Mouse (Mus musculus): ENCODE results near the gene Igdcc3. TPM values are rescaled to one million over a fixed set of nuclear protein-coding genes. Genes with fewer than 3 reads are reported as not detected.

Igdcc3 gene
- total and polyA plus RNA-seq, 2 experiments from 2014 or later = 0.11 TPM; not detected in 1

DNA sequence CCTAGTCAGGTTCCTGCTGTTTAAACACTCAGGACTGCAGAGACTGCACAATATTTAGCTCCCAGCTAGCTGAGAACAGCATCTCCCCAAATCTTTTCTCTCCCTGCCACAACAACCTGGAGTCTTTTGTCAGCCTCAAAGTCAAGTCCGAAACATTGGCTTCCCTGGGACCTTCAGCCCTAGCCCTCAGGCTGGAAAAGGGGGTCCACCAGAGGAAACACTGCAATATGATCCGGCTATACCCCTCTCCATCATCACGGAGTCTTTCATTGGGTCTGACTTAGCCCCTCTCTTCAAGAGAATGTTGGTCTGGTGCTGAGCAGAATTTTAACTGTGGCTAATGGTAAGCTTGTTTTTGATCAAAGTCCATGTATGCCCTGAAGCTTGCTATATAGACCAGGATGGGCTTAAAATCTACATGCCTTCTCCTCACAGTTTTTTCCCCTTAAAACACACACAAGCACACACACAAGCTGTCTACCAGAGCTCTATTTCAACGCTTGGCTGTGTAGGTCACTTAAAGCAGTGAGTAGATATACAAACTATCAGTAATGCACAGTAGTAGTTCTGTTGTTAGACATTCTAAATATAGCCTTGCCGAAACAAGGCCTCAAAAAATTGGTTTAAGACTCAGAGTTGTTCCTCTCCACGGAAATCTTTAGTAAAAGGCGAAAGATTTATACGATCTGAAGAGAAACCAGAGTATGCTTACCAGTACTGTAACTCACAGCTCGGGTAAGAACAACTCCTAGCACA is 55.2 kb downstream of the Igdcc3 start:
- H3K4me1 ChIP-seq (ENCODE audit: control insufficient read depth, insufficient read depth) = peaks cover 21% of the 10 kb centered on the region
- ATAC-seq (ENCODE audit: insufficient read depth, low read depth) (peak; percentile 82), DNase-seq (ENCODE audit: low spot score) (peak; percentile 92)
- peak; percentile 95 for TF ChIP-seq EP300 (IDR thresholded peaks at IDR 0.05; ENCODE audit: low read depth)
- TF ChIP-seq CTCF (IDR thresholded peaks at IDR 0.05; ENCODE audit: low read depth) = no peak
- peak overlapping the region; percentile 57 for H3K9ac ChIP-seq (replicated peaks; ENCODE audit: low read depth, low read length)
- H3K9me3 ChIP-seq (replicated peaks; ENCODE audit: control insufficient read depth, low read length) = no peaks in the 10 kb centered on the region
- H3K4me3 ChIP-seq (ENCODE audit: low read depth, low read length) = no peak overlapping the region
- 3% methylated on average over 9 of the region's 9 CpGs for WGBS
- no peaks in the 10 kb centered on the region for H3K27me3 ChIP-seq (ENCODE audit: control insufficient read depth, insufficient read depth, low read length)
- peak overlapping the region; percentile 35 for H3K4me2 ChIP-seq (ENCODE audit: low read depth, low read length)
- H3K27ac ChIP-seq (ENCODE audit: low read depth) = peak overlapping the region; percentile 97
- no peaks in the 10 kb centered on the region for H3K36me3 ChIP-seq (replicated peaks; ENCODE audit: control insufficient read depth, insufficient read depth, low read length)

DNA sequence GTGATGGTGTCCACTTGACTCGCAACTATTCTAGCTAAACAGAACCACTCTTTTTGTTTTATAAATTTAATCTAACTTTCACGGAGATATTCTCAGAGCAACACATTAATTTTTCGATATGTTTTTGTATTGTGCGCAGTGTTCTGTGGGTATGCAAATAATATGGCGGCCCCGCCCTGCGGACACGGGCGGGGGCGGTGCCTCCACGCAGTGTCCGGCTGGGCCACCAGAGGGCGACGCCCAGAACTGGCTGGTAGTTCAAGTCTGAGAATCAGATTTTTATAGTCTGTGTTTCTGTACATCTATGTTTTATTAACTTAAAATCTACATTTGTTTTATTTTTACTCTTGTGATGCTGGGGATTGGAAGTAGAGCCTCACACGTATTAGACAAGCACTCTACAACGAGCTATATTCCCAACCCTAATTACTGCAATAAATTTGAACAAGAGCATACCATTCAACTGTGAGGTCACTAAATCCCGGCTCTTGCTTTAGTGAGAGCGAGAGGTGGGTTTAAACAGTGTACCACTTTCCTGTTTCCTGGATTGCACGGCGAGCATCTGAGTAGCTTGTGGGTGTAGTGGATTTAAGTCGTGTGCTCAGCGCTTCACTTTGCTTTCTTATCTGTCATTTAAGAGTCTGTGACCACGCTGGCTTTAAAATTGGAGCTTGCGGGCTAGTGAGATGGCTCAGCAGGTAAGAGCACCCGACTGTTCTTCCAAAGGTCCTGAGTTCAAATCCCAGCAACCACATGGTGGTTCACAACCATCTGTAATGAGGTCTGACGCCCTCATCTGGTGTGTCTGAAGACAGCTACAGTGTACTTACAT is 56.0 kb downstream of the Igdcc3 start:
- Histone ChIP-seq H3K27ac (ENCODE audit: low read depth) (peak overlapping the region; percentile 97), H3K9ac (replicated peaks; ENCODE audit: low read depth, low read length) (peak overlapping the region; percentile 57), H3K9me3 (replicated peaks; ENCODE audit: control insufficient read depth, low read length) (no peaks in the 10 kb centered on the region), H3K4me2 (ENCODE audit: low read depth, low read length) (no peak overlapping the region; the same call in 1 of the 2 replicates), H3K27me3 (ENCODE audit: control insufficient read depth, insufficient read depth, low read length) (no peaks in the 10 kb centered on the region), H3K36me3 (replicated peaks; ENCODE audit: control insufficient read depth, insufficient read depth, low read length) (no peaks in the 10 kb centered on the region), H3K4me3 (ENCODE audit: low read depth, low read length) (no peak overlapping the region), H3K4me1 (ENCODE audit: control insufficient read depth, insufficient read depth) (peaks cover 14% of the 10 kb centered on the region)
- peak; percentile 80 for ATAC-seq (ENCODE audit: insufficient read depth, low read depth)
- DNase-seq (ENCODE audit: low spot score) = peak; percentile 89
- 11% methylated on average over 26 of the region's 26 CpGs for WGBS
- TF ChIP-seq EP300 (IDR thresholded peaks at IDR 0.05; ENCODE audit: low read depth) = peak; percentile 66
- TF ChIP-seq CTCF (IDR thresholded peaks at IDR 0.05; ENCODE audit: low read depth) = peak; percentile 70

DNA sequence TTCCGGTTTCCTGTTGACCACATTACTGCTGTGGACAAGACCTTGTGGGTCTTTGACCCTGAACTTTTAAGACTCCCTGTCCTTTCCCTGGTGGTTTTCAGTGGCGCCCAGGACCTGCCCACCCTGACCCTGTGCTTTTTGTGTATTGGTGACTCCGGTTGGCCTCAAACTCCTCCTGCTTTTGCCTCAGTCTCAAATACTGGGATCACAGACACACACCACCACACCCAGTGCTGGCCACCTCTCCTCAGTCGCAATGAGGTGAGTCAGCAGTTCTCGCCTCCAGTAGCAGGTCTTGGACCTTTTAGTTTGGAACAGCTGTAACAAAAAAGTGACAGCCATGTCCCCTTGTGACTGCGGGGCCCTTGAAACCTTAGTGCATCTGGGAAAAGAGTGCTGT is 56.8 kb downstream of the Igdcc3 start:
- H3K36me3 ChIP-seq (replicated peaks; ENCODE audit: control insufficient read depth, insufficient read depth, low read length) = no peaks in the 10 kb centered on the region
- no peak for TF ChIP-seq EP300 (IDR thresholded peaks at IDR 0.05; ENCODE audit: low read depth)
- no peak for TF ChIP-seq CTCF (IDR thresholded peaks at IDR 0.05; ENCODE audit: low read depth)
- H3K4me1 ChIP-seq (ENCODE audit: control insufficient read depth, insufficient read depth) = peaks cover 14% of the 10 kb centered on the region
- H3K4me2 ChIP-seq (ENCODE audit: low read depth, low read length) = no peak overlapping the region
- H3K27me3 ChIP-seq (ENCODE audit: control insufficient read depth, insufficient read depth, low read length) = no peaks in the 10 kb centered on the region
- H3K4me3 ChIP-seq (ENCODE audit: low read depth, low read length) = no peak overlapping the region
- H3K9me3 ChIP-seq (replicated peaks; ENCODE audit: control insufficient read depth, low read length) = no peaks in the 10 kb centered on the region
- no peak overlapping the region for H3K27ac ChIP-seq (ENCODE audit: low read depth)
- no peak for DNase-seq (ENCODE audit: low spot score)
- no peak overlapping the region for H3K9ac ChIP-seq (replicated peaks; ENCODE audit: low read depth, low read length)
- 82% methylated on average over 6 of the region's 6 CpGs for WGBS
- no peak for ATAC-seq (ENCODE audit: insufficient read depth, low read depth)

DNA sequence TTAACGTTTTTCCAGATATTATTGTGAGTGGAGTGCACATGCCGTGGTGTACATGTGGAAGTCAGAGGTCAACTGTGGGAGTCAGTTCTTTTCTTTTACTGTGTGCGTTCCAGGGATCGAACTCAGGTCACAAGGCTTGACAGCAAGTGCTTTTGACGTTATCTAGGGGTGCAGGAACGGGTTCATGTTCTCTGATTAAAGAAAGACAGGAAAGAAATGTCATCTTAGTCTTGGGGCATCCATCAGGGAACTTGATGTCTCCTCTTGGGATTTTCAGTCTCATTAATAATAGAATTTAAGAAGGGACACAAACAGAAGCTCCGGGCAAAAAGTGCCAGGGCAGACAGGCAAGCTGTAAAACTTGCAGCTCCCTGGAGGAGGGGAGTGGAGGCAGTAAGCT is 58.7 kb downstream of the Igdcc3 start:
- Histone ChIP-seq H3K4me1 (ENCODE audit: control insufficient read depth, insufficient read depth) (peaks cover 13% of the 10 kb centered on the region), H3K36me3 (replicated peaks; ENCODE audit: control insufficient read depth, insufficient read depth, low read length) (no peaks in the 10 kb centered on the region), H3K9me3 (replicated peaks; ENCODE audit: control insufficient read depth, low read length) (no peaks in the 10 kb centered on the region), H3K27ac (ENCODE audit: low read depth) (peak overlapping the region; percentile 33; the same call in 1 of the 2 replicates), H3K4me2 (ENCODE audit: low read depth, low read length) (no peak overlapping the region), H3K9ac (replicated peaks; ENCODE audit: low read depth, low read length) (no peak overlapping the region; the same call in 1 of the 2 replicates), H3K4me3 (ENCODE audit: low read depth, low read length) (no peak overlapping the region), H3K27me3 (ENCODE audit: control insufficient read depth, insufficient read depth, low read length) (no peaks in the 10 kb centered on the region)
- WGBS = 35% methylated on average over 7 of the region's 7 CpGs
- no peak for DNase-seq (ENCODE audit: low spot score)
- no peak for ATAC-seq (ENCODE audit: insufficient read depth, low read depth)
- TF ChIP-seq CTCF (IDR thresholded peaks at IDR 0.05; ENCODE audit: low read depth) (no peak), EP300 (IDR thresholded peaks at IDR 0.05; ENCODE audit: low read depth) (no peak)

DNA sequence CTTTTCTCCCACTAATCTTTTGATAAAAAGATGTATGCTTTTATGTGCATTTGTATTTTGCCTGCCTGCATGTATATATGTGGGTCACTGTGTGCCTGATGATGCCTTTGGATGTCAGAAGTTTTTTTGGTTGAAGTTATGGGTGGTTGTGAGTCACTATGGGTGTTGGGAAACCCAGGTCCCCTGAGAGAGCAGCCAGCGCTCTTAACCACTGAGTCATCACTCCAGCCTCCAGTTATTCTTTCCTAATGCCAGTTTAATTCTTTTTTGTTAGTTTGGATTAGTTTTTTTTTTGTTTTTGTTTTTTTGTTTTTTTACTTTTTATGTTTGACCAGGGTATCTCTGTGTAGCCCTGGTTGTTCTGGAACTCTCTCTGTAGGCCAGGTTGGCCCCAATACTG is 59.6 kb downstream of the Igdcc3 start:
- Histone ChIP-seq H3K27ac (ENCODE audit: low read depth) (peak overlapping the region; percentile 33), H3K4me3 (ENCODE audit: low read depth, low read length) (no peak overlapping the region), H3K4me2 (ENCODE audit: low read depth, low read length) (no peak overlapping the region), H3K36me3 (replicated peaks; ENCODE audit: control insufficient read depth, insufficient read depth, low read length) (no peaks in the 10 kb centered on the region), H3K4me1 (ENCODE audit: control insufficient read depth, insufficient read depth) (peaks cover 4% of the 10 kb centered on the region; the same call in 1 of the 2 replicates), H3K9ac (replicated peaks; ENCODE audit: low read depth, low read length) (no peak overlapping the region), H3K9me3 (replicated peaks; ENCODE audit: control insufficient read depth, low read length) (no peaks in the 10 kb centered on the region), H3K27me3 (ENCODE audit: control insufficient read depth, insufficient read depth, low read length) (no peaks in the 10 kb centered on the region)
- TF ChIP-seq EP300 (IDR thresholded peaks at IDR 0.05; ENCODE audit: low read depth) = no peak
- TF ChIP-seq CTCF (IDR thresholded peaks at IDR 0.05; ENCODE audit: low read depth) = no peak
- peak; percentile 29 for DNase-seq (ENCODE audit: low spot score)
- 55% methylated on average over 1 of the region's 1 CpGs for WGBS
- no peak for ATAC-seq (ENCODE audit: insufficient read depth, low read depth)

All from heart, postnatal 0 days (tissue).